Mouse (Mus musculus) cerebellum, adult 2 months (tissue): ENCODE data around the gene Slc25a12.

Experiments used
- CTCF ChIP-seq: fragments of 200-500 bp; IDR thresholded peaks from 2 replicates; pipeline ENCODE4 v1.5.1; 2011; ENCODE audit warnings: low read depth, mild to moderate bottlenecking, control low read depth, low read length, moderate library complexity, borderline replicate concordance; ENCODE audit not compliant: insufficient read depth
- POLR2A ChIP-seq: fragments of 200-500 bp; IDR thresholded peaks from 2 replicates; pipeline ENCODE4 v1.6.1; 2011; ENCODE audit warnings: low read length, control low read depth, borderline replicate concordance; ENCODE audit not compliant: insufficient read depth

- no peak for TF ChIP-seq POLR2A
- no peak for TF ChIP-seq CTCF
Observed at GRCm38 (mm10) chr2:71329761-71330160, 37.8 kb downstream of the Slc25a12 start.
